Mouse (Mus musculus): ENCODE measurements around the gene Dnaaf1. TPM values are rescaled to one million over a fixed set of nuclear protein-coding genes. Genes with fewer than 3 reads are reported as not detected.

Dnaaf1 gene
- polyA plus RNA-seq (2012; rRNA removed; ENCODE audit: low replicate concordance) = 6.3 and 13.3 TPM in 2 replicates

DNA sequence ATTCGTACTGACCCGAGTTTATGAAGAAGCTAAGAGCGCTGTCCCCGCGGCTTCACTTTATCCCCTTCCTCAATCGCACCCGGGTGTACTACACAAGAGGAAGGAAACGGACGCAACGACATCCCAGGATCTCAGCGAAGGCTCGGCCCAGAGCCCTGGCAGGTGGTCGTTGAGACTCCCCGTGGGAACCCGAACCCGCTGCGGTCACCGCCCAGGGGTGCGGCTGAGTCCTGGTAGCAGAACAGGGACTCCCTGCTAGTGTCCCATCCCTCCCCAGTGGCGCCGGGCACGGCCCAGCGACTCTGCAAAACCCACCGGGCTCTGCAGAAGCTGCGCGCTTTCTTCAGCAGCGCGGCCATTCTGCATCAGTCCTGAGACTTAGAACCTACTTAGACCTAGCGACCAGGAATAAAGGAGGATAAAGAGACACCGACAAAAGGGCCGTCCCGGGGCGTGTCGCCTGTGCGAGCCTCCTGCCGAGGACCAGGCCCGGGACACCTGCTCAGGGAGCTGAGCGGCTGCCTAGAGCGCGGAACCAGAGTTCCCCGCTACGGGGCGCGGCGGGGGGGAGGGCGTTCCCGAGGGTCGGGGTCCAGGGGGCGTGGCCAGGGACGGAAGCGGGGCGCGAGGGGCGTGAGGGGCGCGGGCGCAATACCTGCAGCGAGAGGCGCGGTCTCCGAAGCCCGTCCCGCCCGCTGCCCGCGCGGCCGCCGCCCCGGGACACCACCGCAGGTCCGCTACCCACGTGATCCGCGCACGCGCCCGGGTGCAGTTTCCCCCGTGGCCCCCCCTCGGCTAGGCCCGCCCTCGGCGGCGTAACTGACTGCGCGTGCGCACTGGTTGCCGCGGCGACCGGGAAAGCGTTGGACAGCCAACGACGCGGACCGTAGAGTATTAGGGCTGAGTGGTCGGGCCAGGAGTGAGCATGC lies at the start of gene Dnaaf1, which contains the start of gene Hsdl1:
TSS of gene Dnaaf1 (plus strand) at position 799 of the 929 bp plus-strand sequence.
TSS of gene Hsdl1 (minus strand) at position 747 of the 929 bp plus-strand sequence.

DNA sequence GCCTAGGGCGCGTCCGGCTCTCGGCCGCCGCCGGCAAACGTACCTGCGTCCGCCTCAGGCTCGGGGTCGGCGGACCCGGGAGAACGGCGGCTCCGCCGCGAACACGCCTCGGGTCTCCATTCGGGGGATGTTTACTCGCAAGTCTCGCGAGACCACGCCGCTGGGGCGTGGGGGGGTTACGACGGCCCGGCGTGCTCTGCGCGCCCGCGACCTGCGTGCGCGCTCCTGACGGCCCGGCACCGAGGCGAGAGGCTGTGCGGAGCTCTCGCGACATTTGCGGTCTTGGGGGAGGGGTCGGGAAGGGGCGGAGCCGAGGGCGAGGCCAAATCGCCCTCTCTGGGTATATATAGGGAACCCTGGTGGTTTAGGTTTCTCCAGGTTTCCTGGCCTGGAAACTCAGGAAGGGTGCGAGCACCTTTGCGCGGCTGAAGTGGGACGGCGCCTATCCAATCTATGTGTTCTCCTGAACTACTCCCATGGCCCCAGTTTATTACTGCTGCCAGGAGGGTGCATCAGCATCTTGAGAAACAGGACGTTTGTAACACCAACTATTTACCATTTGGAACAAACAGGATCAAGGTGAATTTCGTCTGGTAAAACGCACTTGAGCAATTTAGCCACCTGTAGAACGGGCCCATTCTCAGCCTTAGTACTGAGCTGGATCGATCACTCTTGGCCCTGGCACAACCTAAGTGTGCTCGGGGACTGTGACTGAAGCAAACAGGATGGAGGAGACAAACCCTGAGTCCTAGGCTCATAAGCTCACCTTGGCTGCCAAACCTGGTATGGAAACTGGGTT lies 16.2 kb upstream of the Dnaaf1 start, which contains the start of gene Mbtps1:
TSS of gene Mbtps1 (minus strand) at position 133 of the 799 bp plus-strand sequence.

DNA sequence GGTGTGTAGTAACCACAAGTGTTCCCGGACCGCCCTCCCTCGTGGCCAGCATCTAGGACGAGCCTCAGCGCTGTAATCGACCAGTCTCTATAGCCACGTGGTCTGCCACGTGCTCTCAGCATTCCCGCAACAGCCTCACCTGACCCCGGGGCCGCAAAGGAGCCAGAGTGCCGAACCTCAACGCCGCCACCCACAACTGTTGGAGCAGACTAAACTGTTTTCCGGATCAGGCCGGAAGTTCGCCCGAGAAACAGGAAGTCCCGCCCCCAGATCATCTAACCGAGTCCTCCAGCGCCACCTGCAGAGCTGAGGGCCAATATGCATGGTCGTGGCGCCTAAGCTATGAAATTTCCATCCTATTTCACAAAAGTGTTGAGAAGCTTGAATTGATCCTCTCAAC lies 30.0 kb downstream of the Dnaaf1 start, which contains the start of gene Taf1c:
TSS of gene Taf1c (minus strand) at position 227 of the 400 bp plus-strand sequence.

DNA sequence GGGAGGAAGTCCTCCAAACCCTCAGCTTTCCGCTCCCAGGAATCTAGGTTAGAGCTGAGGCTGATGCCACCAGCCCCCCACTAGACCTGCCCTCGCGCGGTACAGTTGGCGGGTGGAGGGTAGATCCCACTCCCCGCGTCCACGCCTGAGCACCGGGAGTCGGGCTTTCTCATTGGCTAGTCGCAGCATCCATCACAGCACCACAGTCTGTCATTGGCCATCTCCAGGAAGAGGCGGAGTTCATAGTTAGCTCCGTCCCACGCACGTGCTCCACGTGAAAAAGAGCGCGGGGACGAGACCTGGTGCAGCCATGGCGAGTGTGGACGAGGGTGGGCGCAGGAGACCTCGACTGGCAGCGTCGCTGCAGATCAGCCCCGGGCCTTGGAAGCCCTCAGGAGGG lies 37.4 kb downstream of the Dnaaf1 start, which contains the start of gene Adad2:
TSS of gene Adad2 (plus strand) at position 277 of the 400 bp plus-strand sequence.

DNA sequence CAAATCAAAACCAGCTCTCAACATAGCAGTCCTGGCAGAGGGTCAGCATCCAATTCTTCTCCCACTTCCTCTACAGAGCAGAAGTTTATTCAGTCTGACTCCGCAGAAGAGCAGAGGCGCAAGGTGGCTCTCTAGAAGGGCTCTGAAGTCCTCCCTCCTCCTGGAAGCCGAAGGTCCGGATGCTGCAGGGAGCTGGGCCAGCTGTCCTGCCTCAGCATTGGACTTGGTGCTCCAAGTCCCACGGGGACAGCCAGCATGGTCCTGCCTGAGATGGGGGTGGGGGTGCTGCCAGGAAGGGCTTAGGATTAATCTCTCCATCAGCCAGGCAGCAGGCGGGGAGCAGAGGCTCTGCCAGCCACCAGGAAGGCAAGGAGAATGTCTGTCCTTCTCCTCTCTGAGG lies 60.3 kb downstream of the Dnaaf1 start, which contains the start of gene Kcng4:
TSS of gene Kcng4 (minus strand) at position 303 of the 400 bp plus-strand sequence.

Other genes starting within 250 kb of the Dnaaf1 start
- gene Hsbp1, start 230.7 kb upstream of the Dnaaf1 start, polyA plus RNA-seq (2012; rRNA removed; ENCODE audit: low replicate concordance) = 21.4 and 38.2 TPM in 2 replicates
- gene Mlycd, start 180.4 kb upstream of the Dnaaf1 start, polyA plus RNA-seq (2012; rRNA removed; ENCODE audit: low replicate concordance) = 57.8 and 85.0 TPM in 2 replicates
- gene Osgin1, start 141.1 kb upstream of the Dnaaf1 start, polyA plus RNA-seq (2012; rRNA removed; ENCODE audit: low replicate concordance) = 92.1 and 231 TPM in 2 replicates
- 0.69 and 0.84 TPM in 2 replicates for gene Necab2, start 128.5 kb upstream of the Dnaaf1 start, polyA plus RNA-seq (2012; rRNA removed; ENCODE audit: low replicate concordance)
- 0.19 and 0.75 TPM in 2 replicates for gene Slc38a8, start 73.5 kb upstream of the Dnaaf1 start, polyA plus RNA-seq (2012; rRNA removed; ENCODE audit: low replicate concordance)
- 38.5 and 43.8 TPM in 2 replicates for gene Mbtps1, start 16.5 kb upstream of the Dnaaf1 start, polyA plus RNA-seq (2012; rRNA removed; ENCODE audit: low replicate concordance)
- 13.1 and 14.8 TPM in 2 replicates for gene Hsdl1, start 52 bp upstream of the Dnaaf1 start, polyA plus RNA-seq (2012; rRNA removed; ENCODE audit: low replicate concordance)
- 19.7 and 22.9 TPM in 2 replicates for gene Taf1c, start 30.0 kb downstream of the Dnaaf1 start, polyA plus RNA-seq (2012; rRNA removed; ENCODE audit: low replicate concordance)
- 0.44 and 4.5 TPM in 2 replicates for gene Adad2, start 37.5 kb downstream of the Dnaaf1 start, polyA plus RNA-seq (2012; rRNA removed; ENCODE audit: low replicate concordance)
- 0.56 and 0.74 TPM in 2 replicates for gene Kcng4, start 60.4 kb downstream of the Dnaaf1 start, polyA plus RNA-seq (2012; rRNA removed; ENCODE audit: low replicate concordance)
- 26.9 and 27.6 TPM in 2 replicates for gene Wfdc1, start 91.1 kb downstream of the Dnaaf1 start, polyA plus RNA-seq (2012; rRNA removed; ENCODE audit: low replicate concordance)
- 4.3 and 5.8 TPM in 2 replicates for gene Atp2c2, start 124.8 kb downstream of the Dnaaf1 start, polyA plus RNA-seq (2012; rRNA removed; ENCODE audit: low replicate concordance)
- 6.4 and 8.5 TPM in 2 replicates for gene Tldc1, start 203.2 kb downstream of the Dnaaf1 start, polyA plus RNA-seq (2012; rRNA removed; ENCODE audit: low replicate concordance)

Data from duodenum, adult 2 months (tissue).